Mouse (Mus musculus): ENCODE results near the gene Mgmt. TPM values are rescaled to one million over a fixed set of nuclear protein-coding genes. Genes with fewer than 3 reads are reported as not detected.

Mgmt gene
- polyA plus RNA-seq, 1 experiment from 2014 or later = 5.4 TPM

DNA sequence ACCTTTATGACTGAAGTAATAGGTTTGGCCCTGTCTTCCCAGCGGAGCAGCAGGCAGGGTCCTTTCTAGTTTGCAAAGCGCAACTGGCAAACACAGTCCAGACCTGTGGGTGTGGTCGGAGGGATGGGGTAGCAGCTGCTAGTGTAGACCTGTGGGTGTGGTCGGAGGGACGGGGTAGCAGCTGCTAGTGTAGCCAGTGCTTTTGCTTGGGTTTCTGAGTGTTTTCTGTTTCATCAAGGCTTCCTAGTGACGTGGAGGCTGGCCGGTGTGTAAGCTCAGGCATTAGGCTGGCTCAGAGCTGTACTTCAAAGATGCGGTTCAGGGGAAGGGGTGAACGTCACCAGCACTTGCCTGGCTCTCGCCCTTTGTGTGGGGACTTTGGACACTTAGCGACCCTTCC is 106.3 kb downstream of the Mgmt start:
- no peak for ATAC-seq (ENCODE audit: insufficient read depth)
- H3K4me2 ChIP-seq = no peak overlapping the region
- no peak for DNase-seq

GRCm38 (mm10) chr7:137001215-137001614 is 106.8 kb downstream of the Mgmt start:
- TF ChIP-seq CTCF (IDR thresholded peaks at IDR 0.05; ENCODE audit: low read depth) = no peak
- 74% methylated on average over 15 of the region's 15 CpGs for WGBS
- H3K4me2 ChIP-seq = no peak overlapping the region
- ATAC-seq (ENCODE audit: insufficient read depth) (no peak), DNase-seq (no peak)
- no peak overlapping the region for H3K9ac ChIP-seq
- H3K27me3 ChIP-seq (ENCODE audit: insufficient read depth, low read length) = no peaks in the 10 kb centered on the region
- no peak overlapping the region for H3K27ac ChIP-seq (ENCODE audit: low read depth)
- no peak overlapping the region for H3K4me3 ChIP-seq (ENCODE audit: low read depth, low read length)
- H3K36me3 ChIP-seq (ENCODE audit: insufficient read depth) = no peaks in the 10 kb centered on the region
- peaks cover 5% of the 10 kb centered on the region; the same call in 1 of the 2 replicates for H3K4me1 ChIP-seq (ENCODE audit: insufficient read depth)
- H3K9me3 ChIP-seq (ENCODE audit: low read depth, low read length) = no peaks in the 10 kb centered on the region

More for the DNA sequence above, 106.3 kb downstream of the Mgmt start:
- H3K9me3 ChIP-seq (ENCODE audit: low read depth, low read length) = no peaks in the 10 kb centered on the region
- peaks cover 5% of the 10 kb centered on the region; the same call in 1 of the 2 replicates for H3K4me1 ChIP-seq (ENCODE audit: insufficient read depth)
- H3K4me3 ChIP-seq (ENCODE audit: low read depth, low read length) = no peak overlapping the region
- no peak overlapping the region for H3K9ac ChIP-seq
- H3K27ac ChIP-seq (ENCODE audit: low read depth) = no peak overlapping the region
- no peaks in the 10 kb centered on the region for H3K36me3 ChIP-seq (ENCODE audit: insufficient read depth)
- WGBS = 67% methylated on average over 11 of the region's 11 CpGs
- no peak for TF ChIP-seq CTCF (IDR thresholded peaks at IDR 0.05; ENCODE audit: low read depth)
- no peaks in the 10 kb centered on the region for H3K27me3 ChIP-seq (ENCODE audit: insufficient read depth, low read length)

- no peaks in the 10 kb centered on the region for H3K27me3 ChIP-seq (ENCODE audit: insufficient read depth, low read length)
- no peaks in the 10 kb centered on the region for H3K36me3 ChIP-seq (ENCODE audit: insufficient read depth)
- no peak overlapping the region for H3K4me3 ChIP-seq (ENCODE audit: low read depth, low read length)
- peak; percentile 53 for DNase-seq
- no peak for TF ChIP-seq CTCF (IDR thresholded peaks at IDR 0.05; ENCODE audit: low read depth)
- no peak for ATAC-seq (ENCODE audit: insufficient read depth)
- H3K4me1 ChIP-seq (ENCODE audit: insufficient read depth) = peaks cover 5% of the 10 kb centered on the region; the same call in 1 of the 2 replicates
- H3K9ac ChIP-seq = no peak overlapping the region
- H3K4me2 ChIP-seq = no peak overlapping the region
- H3K9me3 ChIP-seq (ENCODE audit: low read depth, low read length) = no peaks in the 10 kb centered on the region
- no peak overlapping the region for H3K27ac ChIP-seq (ENCODE audit: low read depth)
- 29% methylated on average over 5 of the region's 5 CpGs for WGBS
Observed at GRCm38 (mm10) chr7:137001783-137002182, 107.4 kb downstream of the Mgmt start.

DNA sequence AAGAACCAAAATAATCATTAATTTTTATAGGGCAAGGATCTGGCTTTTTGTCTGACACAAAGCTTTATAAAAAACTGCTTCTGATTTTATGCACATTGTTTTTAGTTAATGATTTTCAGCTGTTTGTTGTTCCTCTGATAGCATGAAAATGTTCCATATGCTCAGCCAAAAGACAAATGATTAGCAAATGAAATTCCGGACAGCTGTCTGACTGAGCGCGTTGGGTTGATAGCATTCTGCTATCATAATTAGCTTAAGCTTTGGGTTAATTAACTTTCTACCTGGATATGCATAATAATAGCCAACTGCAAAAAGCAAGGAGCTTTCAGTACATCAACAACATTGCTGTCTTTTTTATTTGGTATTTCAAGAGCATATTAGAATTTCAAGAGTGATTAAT is 108.0 kb downstream of the Mgmt start:
- no peak overlapping the region for H3K4me3 ChIP-seq (ENCODE audit: low read depth, low read length)
- no peaks in the 10 kb centered on the region for H3K27me3 ChIP-seq (ENCODE audit: insufficient read depth, low read length)
- no peak for ATAC-seq (ENCODE audit: insufficient read depth)
- 78% methylated on average over 3 of the region's 3 CpGs for WGBS
- peaks cover 5% of the 10 kb centered on the region; the same call in 1 of the 2 replicates for H3K4me1 ChIP-seq (ENCODE audit: insufficient read depth)
- DNase-seq = peak; percentile 4
- H3K9ac ChIP-seq = no peak overlapping the region
- H3K36me3 ChIP-seq (ENCODE audit: insufficient read depth) = no peaks in the 10 kb centered on the region
- no peaks in the 10 kb centered on the region for H3K9me3 ChIP-seq (ENCODE audit: low read depth, low read length)
- H3K27ac ChIP-seq (ENCODE audit: low read depth) = no peak overlapping the region
- TF ChIP-seq CTCF (IDR thresholded peaks at IDR 0.05; ENCODE audit: low read depth) = no peak
- no peak overlapping the region for H3K4me2 ChIP-seq

DNA sequence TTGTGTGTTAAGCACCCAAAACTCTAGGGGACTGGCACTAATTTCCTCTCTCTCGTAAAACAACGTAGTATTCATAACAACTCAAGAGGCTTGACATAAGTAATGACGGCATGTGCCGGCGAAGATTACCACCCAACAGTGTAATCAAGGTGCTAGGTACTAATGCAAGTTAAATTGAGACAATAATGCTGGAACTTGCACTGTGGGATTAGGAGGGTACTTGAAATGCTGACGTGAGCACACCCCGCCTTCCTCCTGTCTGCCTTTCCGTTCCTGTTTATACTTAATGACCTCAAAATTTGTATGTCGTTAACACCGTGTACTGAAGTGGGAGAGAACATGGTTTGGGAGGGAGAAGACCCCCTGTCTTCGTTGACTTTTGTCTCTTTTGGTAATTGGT is 110.9 kb downstream of the Mgmt start:
- Histone ChIP-seq H3K9ac (no peak overlapping the region), H3K36me3 (ENCODE audit: insufficient read depth) (no peaks in the 10 kb centered on the region), H3K4me1 (ENCODE audit: insufficient read depth) (peaks cover 5% of the 10 kb centered on the region; the same call in 1 of the 2 replicates), H3K4me2 (no peak overlapping the region), H3K27me3 (ENCODE audit: insufficient read depth, low read length) (no peaks in the 10 kb centered on the region), H3K4me3 (ENCODE audit: low read depth, low read length) (no peak overlapping the region), H3K9me3 (ENCODE audit: low read depth, low read length) (no peaks in the 10 kb centered on the region), H3K27ac (ENCODE audit: low read depth) (no peak overlapping the region)
- no peak for TF ChIP-seq CTCF (IDR thresholded peaks at IDR 0.05; ENCODE audit: low read depth)
- ATAC-seq (ENCODE audit: insufficient read depth) (no peak), DNase-seq (no peak)
- 44% methylated on average over 11 of the region's 11 CpGs for WGBS

GRCm38 (mm10) chr7:137008321-137008720 is 113.9 kb downstream of the Mgmt start:
- H3K4me1 ChIP-seq (ENCODE audit: insufficient read depth) = no peaks in the 10 kb centered on the region
- no peak overlapping the region for H3K4me3 ChIP-seq (ENCODE audit: low read depth, low read length)
- 67% methylated on average over 6 of the region's 6 CpGs for WGBS
- DNase-seq (no peak), ATAC-seq (ENCODE audit: insufficient read depth) (no peak)
- no peak overlapping the region for H3K9ac ChIP-seq
- H3K9me3 ChIP-seq (ENCODE audit: low read depth, low read length) = no peaks in the 10 kb centered on the region
- H3K36me3 ChIP-seq (ENCODE audit: insufficient read depth) = no peaks in the 10 kb centered on the region
- no peaks in the 10 kb centered on the region for H3K27me3 ChIP-seq (ENCODE audit: insufficient read depth, low read length)
- H3K4me2 ChIP-seq = no peak overlapping the region
- TF ChIP-seq CTCF (IDR thresholded peaks at IDR 0.05; ENCODE audit: low read depth) = no peak
- H3K27ac ChIP-seq (ENCODE audit: low read depth) = no peak overlapping the region

DNA sequence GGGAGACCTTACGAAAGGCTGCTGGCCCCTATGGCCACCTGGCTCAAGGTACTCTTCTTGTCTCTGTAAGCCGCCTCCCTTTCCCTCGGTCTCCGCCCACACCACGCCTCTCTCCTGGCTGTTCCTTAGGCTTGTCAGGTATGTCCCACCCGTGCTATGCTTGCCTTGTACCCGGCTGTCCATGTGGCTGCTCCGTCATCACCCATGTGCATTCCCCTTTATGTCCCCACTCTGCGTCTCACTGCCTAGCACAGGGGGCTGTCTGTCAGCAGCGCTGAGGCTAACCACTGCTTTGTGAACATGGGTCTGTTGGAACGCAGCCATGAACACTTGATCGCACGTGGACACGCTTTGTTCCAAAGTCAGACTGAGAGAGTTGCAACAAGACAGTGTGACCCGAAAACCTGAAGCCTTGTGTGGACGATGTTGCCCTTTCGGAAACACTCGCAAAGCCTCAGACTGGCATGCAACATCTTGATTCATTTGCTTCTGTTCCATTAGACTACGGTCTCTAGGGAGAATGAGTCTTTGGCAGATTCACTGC is 115.4 kb downstream of the Mgmt start:
- peak; percentile 20 for DNase-seq
- no peaks in the 10 kb centered on the region for H3K27me3 ChIP-seq (ENCODE audit: insufficient read depth, low read length)

More for the DNA sequence above, 115.4 kb downstream of the Mgmt start:
- no peak overlapping the region for H3K4me3 ChIP-seq (ENCODE audit: low read depth, low read length)
- 82% methylated on average over 19 of the region's 19 CpGs for WGBS
- H3K4me1 ChIP-seq (ENCODE audit: insufficient read depth) = no peaks in the 10 kb centered on the region
- no peak for TF ChIP-seq CTCF (IDR thresholded peaks at IDR 0.05; ENCODE audit: low read depth)
- no peak overlapping the region for H3K9ac ChIP-seq
- H3K4me2 ChIP-seq = no peak overlapping the region
- no peak overlapping the region for H3K27ac ChIP-seq (ENCODE audit: low read depth)
- no peaks in the 10 kb centered on the region for H3K9me3 ChIP-seq (ENCODE audit: low read depth, low read length)
- no peaks in the 10 kb centered on the region for H3K36me3 ChIP-seq (ENCODE audit: insufficient read depth)
- no peak for ATAC-seq (ENCODE audit: insufficient read depth)
